Mouse (Mus musculus): ENCODE measurements around the gene Ppp2r1b.

DNA sequence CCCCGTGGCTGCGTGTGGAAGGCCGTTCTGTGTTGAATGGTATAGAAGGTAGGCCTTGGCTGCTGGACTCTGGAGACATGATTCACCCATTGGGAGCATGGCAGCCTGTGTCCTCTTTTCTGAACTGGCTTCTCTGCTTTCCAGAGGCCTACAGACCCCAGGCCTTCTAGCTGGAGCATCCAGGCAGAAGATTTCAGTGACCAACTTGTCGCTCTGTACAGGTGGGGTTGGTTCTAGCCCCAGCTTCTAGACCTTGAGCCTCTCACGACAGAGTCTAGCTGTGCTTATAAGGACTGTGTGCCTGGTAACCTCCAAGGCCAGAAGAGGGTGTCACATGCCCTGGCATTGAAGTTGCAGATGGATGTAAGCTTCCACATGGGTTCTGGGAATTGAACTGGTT, 13.6 kb upstream of the Ppp2r1b start:
- TF ChIP-seq POLR2A (IDR thresholded peaks at IDR 0.05; ENCODE audit: insufficient read length, low read depth) (no peak), CEBPB (IDR thresholded peaks at IDR 0.05; ENCODE audit: insufficient read depth, poor library complexity, severe bottlenecking) (no peak), POLR2AphosphoS2 (IDR thresholded peaks at IDR 0.05; ENCODE audit: insufficient read length, low read depth) (no peak), USF1 (IDR thresholded peaks at IDR 0.05; ENCODE audit: low read depth) (no peak), TCF12 (IDR thresholded peaks at IDR 0.05; ENCODE audit: insufficient read depth, poor library complexity, severe bottlenecking) (no peak), E2F4 (IDR thresholded peaks at IDR 0.05; ENCODE audit: insufficient read depth) (no peak)
